ENCODE assay signal across 11 mouse cellular contexts in the genomic region with DNA sequence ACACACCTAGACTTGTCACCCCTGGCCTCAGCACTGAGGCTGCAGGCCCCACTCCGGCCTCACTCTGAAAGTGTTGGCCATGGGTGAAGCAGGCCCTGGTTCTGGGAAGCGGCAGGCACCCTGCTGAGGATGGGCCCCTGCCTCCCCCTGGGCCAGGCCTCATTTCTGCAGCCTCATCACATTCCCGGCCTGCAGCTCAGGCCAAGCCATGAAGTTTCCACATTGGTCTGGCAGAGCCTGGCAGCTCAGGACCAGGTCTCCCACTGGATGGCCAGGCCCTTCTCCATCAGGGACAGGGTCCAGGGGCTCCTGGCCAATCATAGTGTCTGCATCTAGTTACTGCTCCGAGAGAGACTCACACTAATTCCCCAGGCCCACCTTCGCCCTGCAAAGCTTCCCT. TPM values are rescaled to one million over a fixed set of nuclear protein-coding genes. Genes with fewer than 3 reads are reported as not detected.
DNase-seq lines count a peak whose midpoint lies in the region; ATAC-seq and TF ChIP-seq lines count a peak whose summit lies in the region.
"Had no signal": no experiment of that assay in that cellular context is flagged by ENCODE, and none has a peak within 500 bp of the region (broad histone marks: within the 10 kb centered on the region; RNA-seq: fewer than 3 reads in every experiment).

No protein-coding gene starts in this region.

- H3K9me3 ChIP-seq in midbrain, embryonic 12.5 days, result no peaks in the 10 kb centered on the region

- 0 out of 2 replicates have a peak overlapping the region, but pooled peaks have one; percentile 9 for H3K4me2 ChIP-seq in midbrain, embryonic 12.5 days (replicated peaks)

- peaks cover 2% of the 10 kb centered on the region; the same call in 1 of the 2 replicates for H3K4me1 ChIP-seq in testis, adult 2 months (ENCODE audit: control insufficient read depth, insufficient read depth, low read length)
- peaks cover 48% of the 10 kb centered on the region for H3K4me1 ChIP-seq in midbrain, embryonic 12.5 days

- H3K27ac ChIP-seq in gastrocnemius, adult 2 months, result peak overlapping the region; percentile 3; the same call in 1 of the 2 replicates
- H3K27ac ChIP-seq in testis, adult 2 months (ENCODE audit: control insufficient read depth, insufficient read depth, low read depth, low read length), result no peak overlapping the region
- H3K27ac ChIP-seq in midbrain, embryonic 12.5 days (replicated peaks), result peak overlapping the region; percentile 74

- peak; percentile 49 for DNase-seq in gastrocnemius, adult 2 months
- DNase-seq in gastrocnemius, postnatal 4 days (ENCODE audit: low spot score in 2 of 2), result no peak
- no peak for DNase-seq in testis, postnatal 10 days (ENCODE audit: low spot score)
- DNase-seq in urinary bladder, postnatal 4 days (ENCODE audit: low spot score in 2 of 2), result no peak
- DNase-seq in cerebellum, postnatal 4 days (ENCODE audit: low spot score in 2 of 2), result no peak
- DNase-seq in spleen, postnatal 14 days (ENCODE audit: low spot score in 2 of 2), result no peak
- DNase-seq: cerebellum, adult 11-12 months; thymus, postnatal 4 days had no signal

- no peak for TF ChIP-seq POLR2A in testis, adult 2 months (IDR thresholded peaks at IDR 0.05; ENCODE audit: control insufficient read depth, low read depth, low read length)

- intact Hi-C loops in gastrocnemius, adult 2 months (cut with DNase I), result no loop called here

- no peak for TF ChIP-seq CTCF in gastrocnemius, adult 2 months (IDR thresholded peaks at IDR 0.05)
- TF ChIP-seq CTCF in testis, adult 2 months (IDR thresholded peaks at IDR 0.05; ENCODE audit: control insufficient read depth, insufficient read depth, insufficient replicate concordance, low read depth, low read length), result no peak

- no peaks in the 10 kb centered on the region for H3K36me3 ChIP-seq in testis, adult 2 months (ENCODE audit: control insufficient read depth, insufficient read depth, low read length)
- H3K36me3 ChIP-seq in midbrain, embryonic 12.5 days, result no peaks in the 10 kb centered on the region

- ATAC-seq in midbrain, embryonic 12.5 days (ENCODE audit: low FRiP score, low read depth), result peak; percentile 35

- no peak overlapping the region for H3K9ac ChIP-seq in midbrain, embryonic 12.5 days (replicated peaks)

- H3K4me3 ChIP-seq in gastrocnemius, adult 2 months, result no peak overlapping the region
- peak overlapping the region; percentile 66 for H3K4me3 ChIP-seq in testis, adult 2 months (ENCODE audit: control insufficient read depth, low read depth, low read length)
- no peak overlapping the region for H3K4me3 ChIP-seq in midbrain, embryonic 12.5 days

- 25% methylated on average over 5 of the region's 5 CpGs for WGBS in midbrain, embryonic 12.5 days

- no peaks in the 10 kb centered on the region for H3K27me3 ChIP-seq in testis, adult 2 months (ENCODE audit: control insufficient read depth, insufficient read depth, low read length)
- H3K27me3 ChIP-seq in midbrain, embryonic 12.5 days, result no peaks in the 10 kb centered on the region; the same call in 1 of the 2 replicates

RNA-seq across cellular contexts. Expression of a gene that starts 33.3 kb away (rescaled TPM):
- total RNA-seq in gastrocnemius, adult 2 months (2021), result under 1 TPM in 1 of 2 experiments, not detected in 1; 0.20 TPM
- under 1 TPM in 1 of 2 experiments, not detected in 1; 0.25 TPM for total RNA-seq in gastrocnemius, postnatal 4 days (2021)
- 7.9 and 12.3 TPM in 2 replicates for polyA plus RNA-seq in testis, adult 2 months (2012; rRNA removed)
- 3.5 and 3.8 TPM in 2 replicates for polyA plus RNA-seq in midbrain, embryonic 12.5 days (2016; fragmentation: Nextera tagmentation; extraction: Ambion mirVana)
- polyA plus RNA-seq: liver, embryonic 16.5 days had no signal

RNA-seq across cellular contexts. Expression of a gene that starts 33.7 kb away (rescaled TPM):
- total RNA-seq in gastrocnemius, adult 2 months (2021), result 1 to 10 TPM; 1.8 to 2.6 TPM
- 1 to 10 TPM; 3.7 to 4.7 TPM for total RNA-seq in gastrocnemius, postnatal 4 days (2021)
- polyA plus RNA-seq in testis, adult 2 months (2012; rRNA removed), result 0.75 and 0.83 TPM in 2 replicates
- polyA plus RNA-seq in midbrain, embryonic 12.5 days (2016; fragmentation: Nextera tagmentation; extraction: Ambion mirVana), result 6.5 and 7.8 TPM in 2 replicates
